Mouse (Mus musculus) liver, embryonic 11.5 days (tissue): ENCODE measurements at regions not wholly inside any gene's neighbourhood (a gene's known extent, or its start where the extent isn't known, plus 50 kb on each side); places are given as distances from the start of the nearest gene placed in this dataset.

Source experiments
- ATAC-seq: fragments of 200-750 bp; cut with Nextera tagmentation; replicated peaks from 2 replicates; pipeline ENCODE4 v1.8.0; 2017; ENCODE audit warnings: moderate number of reproducible peaks, mild to moderate bottlenecking, moderate TSS enrichment, moderate library complexity; ENCODE audit not compliant: low FRiP score
- DNase-seq: peaks from one replicate; pipeline ENCODE4 v3.0.0-alpha.2; 2017; ENCODE audit warnings: low spot score
- H3K27ac ChIP-seq: fragments of 300-500 bp; sonication (generic); 2 replicates; pipeline ENCODE4 v1.5.1; 2014; ENCODE audit warnings: mild to moderate bottlenecking, low read depth, low read length, control low read depth
- H3K27me3 ChIP-seq: fragments of 300-500 bp; sonication (generic); replicated peaks from 2 replicates; pipeline ENCODE4 v1.6.1; 2014; ENCODE audit warnings: low read length, mixed read lengths; ENCODE audit not compliant: control insufficient read depth, insufficient read depth
- H3K36me3 ChIP-seq: fragments of 300-500 bp; sonication (generic); 2 replicates; pipeline ENCODE4 v1.6.1; 2014; ENCODE audit warnings: mild to moderate bottlenecking, low read length, moderate library complexity, mixed read lengths; ENCODE audit not compliant: control insufficient read depth, insufficient read depth
- H3K4me1 ChIP-seq: fragments of 300-500 bp; sonication (generic); replicated peaks from 2 replicates; pipeline ENCODE4 v1.6.1; 2014; ENCODE audit warnings: low read length, mixed read lengths; ENCODE audit not compliant: control insufficient read depth, insufficient read depth
- H3K4me2 ChIP-seq: fragments of 300-500 bp; sonication (generic); 2 replicates; pipeline ENCODE4 v1.6.1; 2014; ENCODE audit warnings: mild to moderate bottlenecking, control low read depth, moderate library complexity
- H3K4me3 ChIP-seq: fragments of 300-500 bp; sonication (generic); 2 replicates; pipeline ENCODE4 v1.5.1; 2014; ENCODE audit warnings: low read depth, low read length, control low read depth
- H3K9ac ChIP-seq: fragments of 300-500 bp; sonication (generic); 2 replicates; pipeline ENCODE4 v1.6.1; 2014; ENCODE audit warnings: low read depth, low read length, control low read depth
- H3K9me3 ChIP-seq: fragments of 300-500 bp; sonication (generic); 2 replicates; pipeline ENCODE4 v1.6.1; 2016; ENCODE audit warnings: low read length, inconsistent platforms, mixed read lengths; ENCODE audit not compliant: control insufficient read depth
- WGBS: fragments of 180-500 bp; shearing (Covaris S2); extraction: QIAGEN DNeasy Blood & Tissue Kit; methylation state at CpG from one replicate; pipeline ENCODE4 v1.1.7; 2014; 5-methylcytosine and 5-hydroxymethylcytosine counted together

DNA sequence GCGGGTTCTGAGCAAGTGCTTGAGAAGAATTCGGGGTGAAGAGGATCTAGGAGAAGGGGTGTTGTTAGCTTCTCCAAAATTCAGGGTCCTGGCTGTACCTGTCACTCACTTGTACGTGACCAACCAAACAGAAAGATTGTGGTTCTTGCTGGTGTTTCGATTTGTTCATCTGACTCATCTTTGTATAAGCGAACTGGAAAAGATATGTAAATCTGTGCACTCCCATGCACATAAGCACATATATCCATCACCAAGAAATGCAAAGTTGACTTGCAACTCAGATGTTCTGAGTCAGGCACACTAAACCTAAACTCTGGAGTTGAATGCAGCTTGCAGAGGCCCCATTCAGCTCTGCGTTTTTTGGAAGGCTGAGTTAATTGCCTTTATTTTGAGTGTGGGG, 107.4 kb downstream of the Spata18 start:
- Histone ChIP-seq H3K36me3 (no peaks in the 10 kb centered on the region), H3K27me3 (no peaks in the 10 kb centered on the region), H3K4me1 (no peaks in the 10 kb centered on the region), H3K4me2 (no peak overlapping the region), H3K4me3 (no peak overlapping the region), H3K9me3 (no peaks in the 10 kb centered on the region), H3K27ac (no peak overlapping the region), H3K9ac (no peak overlapping the region)
- WGBS, result 73% methylated on average over 6 of the region's 6 CpGs
- ATAC-seq, result no peak
- DNase-seq, result no peak

- H3K4me1 ChIP-seq, result no peaks in the 10 kb centered on the region
- DNase-seq (no peak), ATAC-seq (no peak)
- 57% methylated on average over 1 of the region's 1 CpGs for WGBS
- H3K9ac ChIP-seq, result no peak overlapping the region
- H3K27ac ChIP-seq, result no peak overlapping the region
- H3K4me3 ChIP-seq, result no peak overlapping the region
- no peaks in the 10 kb centered on the region for H3K9me3 ChIP-seq
- no peak overlapping the region for H3K4me2 ChIP-seq
- H3K27me3 ChIP-seq, result no peaks in the 10 kb centered on the region
- no peaks in the 10 kb centered on the region for H3K36me3 ChIP-seq
Observed at GRCm38 (mm10) chr5:73761236-73761635, 110.1 kb downstream of the Spata18 start.

- Histone ChIP-seq H3K4me2 (no peak overlapping the region), H3K9ac (no peak overlapping the region), H3K4me1 (no peaks in the 10 kb centered on the region), H3K27ac (no peak overlapping the region), H3K36me3 (no peaks in the 10 kb centered on the region), H3K9me3 (no peaks in the 10 kb centered on the region), H3K4me3 (no peak overlapping the region), H3K27me3 (no peaks in the 10 kb centered on the region)
- DNase-seq (peak; percentile 33), ATAC-seq (no peak)
- 34% methylated on average over 8 of the region's 8 CpGs for WGBS
Observed at GRCm38 (mm10) chr5:73761709-73762108, 110.5 kb downstream of the Spata18 start.

- no peak for ATAC-seq
- no peak overlapping the region for H3K4me3 ChIP-seq
- DNase-seq, result no peak
Observed at GRCm38 (mm10) chr5:73764226-73764625, 113.0 kb downstream of the Spata18 start.

DNA sequence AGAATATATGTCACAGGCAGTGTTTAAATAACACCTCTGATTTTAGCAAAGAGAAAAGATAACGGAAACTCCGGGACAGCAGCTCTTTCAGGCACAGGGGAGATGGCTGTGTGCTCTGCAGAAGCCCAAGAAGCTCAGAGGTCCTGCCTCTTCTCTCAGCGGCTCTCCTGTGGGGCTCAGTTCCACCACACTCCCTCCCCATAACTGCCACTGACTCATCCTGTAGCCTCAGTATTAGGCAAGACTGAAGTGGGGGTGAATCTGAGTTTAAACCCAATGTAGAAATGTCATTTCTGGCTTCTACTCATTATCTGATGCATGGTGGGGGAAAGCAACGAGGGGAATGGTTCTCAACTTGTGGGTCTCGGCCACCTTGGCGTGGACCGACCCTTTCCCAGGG, 114.3 kb downstream of the Spata18 start:
- no peak for ATAC-seq

More at GRCm38 (mm10) chr5:73764226-73764625, 113.0 kb downstream of the Spata18 start:
- Histone ChIP-seq H3K36me3 (no peaks in the 10 kb centered on the region), H3K9me3 (no peaks in the 10 kb centered on the region), H3K27ac (no peak overlapping the region), H3K4me1 (no peaks in the 10 kb centered on the region), H3K27me3 (no peaks in the 10 kb centered on the region), H3K4me2 (no peak overlapping the region), H3K9ac (no peak overlapping the region)
- WGBS, result 76% methylated on average over 1 of the region's 1 CpGs

GRCm38 (mm10) chr5:73768253-73768652, 117.1 kb downstream of the Spata18 start:
- Histone ChIP-seq H3K9ac (no peak overlapping the region), H3K4me1 (no peaks in the 10 kb centered on the region), H3K27me3 (no peaks in the 10 kb centered on the region), H3K4me3 (no peak overlapping the region), H3K36me3 (no peaks in the 10 kb centered on the region), H3K27ac (no peak overlapping the region), H3K9me3 (no peaks in the 10 kb centered on the region), H3K4me2 (no peak overlapping the region)
- no peak for DNase-seq
- WGBS, result 51% methylated on average over 3 of the region's 3 CpGs
- ATAC-seq, result no peak

More for the DNA sequence above, 114.3 kb downstream of the Spata18 start:
- Histone ChIP-seq H3K27me3 (no peaks in the 10 kb centered on the region), H3K4me1 (no peaks in the 10 kb centered on the region), H3K4me3 (no peak overlapping the region), H3K36me3 (no peaks in the 10 kb centered on the region), H3K4me2 (no peak overlapping the region), H3K9ac (no peak overlapping the region), H3K27ac (no peak overlapping the region), H3K9me3 (no peaks in the 10 kb centered on the region)
- no peak for DNase-seq
- 75% methylated on average over 7 of the region's 7 CpGs for WGBS

DNA sequence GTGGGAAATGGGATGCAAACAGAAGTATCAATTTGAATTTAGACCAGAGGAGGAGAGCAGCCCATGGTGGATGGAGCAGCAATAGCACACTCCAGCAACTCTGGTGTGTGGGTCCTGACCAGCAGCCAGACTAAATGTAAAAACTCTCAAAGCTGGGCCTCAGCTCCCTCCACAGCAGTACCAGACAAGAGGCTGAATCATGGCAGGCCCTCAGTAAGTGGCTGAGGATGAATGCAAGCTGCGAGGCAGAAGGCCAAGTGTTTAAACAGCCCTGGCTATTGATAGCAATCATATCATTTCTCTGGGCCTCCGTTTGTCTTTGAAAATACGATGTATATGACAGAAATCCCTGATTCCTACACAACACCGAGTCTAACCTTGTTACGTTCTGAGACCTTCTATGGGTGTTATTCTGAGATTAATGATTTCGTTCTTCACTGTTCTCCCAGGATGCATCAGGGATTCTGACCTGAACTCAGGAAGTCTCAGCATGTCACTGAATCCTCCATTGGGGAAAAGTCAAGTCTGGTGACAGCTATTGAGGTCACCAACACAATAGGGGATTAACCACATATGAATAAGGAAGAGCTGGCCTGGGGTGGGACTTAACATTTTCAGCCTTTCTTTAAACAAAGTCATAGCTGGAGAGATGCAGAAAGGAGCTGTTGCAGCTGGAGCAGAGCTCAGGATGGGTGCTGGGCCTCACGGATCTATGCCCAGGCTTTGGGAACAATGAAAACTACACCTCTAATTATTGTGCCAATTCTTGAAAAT, 124.8 kb downstream of the Spata18 start:
- Histone ChIP-seq H3K9ac (no peak overlapping the region), H3K36me3 (no peaks in the 10 kb centered on the region), H3K9me3 (no peaks in the 10 kb centered on the region), H3K27me3 (no peaks in the 10 kb centered on the region), H3K4me2 (no peak overlapping the region), H3K4me1 (no peaks in the 10 kb centered on the region), H3K4me3 (no peak overlapping the region), H3K27ac (no peak overlapping the region)
- ATAC-seq (no peak), DNase-seq (no peak)
- 79% methylated on average over 7 of the region's 7 CpGs for WGBS

GRCm38 (mm10) chr5:73777282-73777921, 126.2 kb downstream of the Spata18 start:
- H3K4me1 ChIP-seq, result no peaks in the 10 kb centered on the region
- H3K27me3 ChIP-seq, result no peaks in the 10 kb centered on the region
- 79% methylated on average over 9 of the region's 9 CpGs for WGBS
- no peaks in the 10 kb centered on the region for H3K36me3 ChIP-seq
- no peaks in the 10 kb centered on the region for H3K9me3 ChIP-seq
- no peak overlapping the region for H3K9ac ChIP-seq
- DNase-seq (no peak), ATAC-seq (no peak)
- H3K4me3 ChIP-seq, result no peak overlapping the region
- no peak overlapping the region for H3K4me2 ChIP-seq
- H3K27ac ChIP-seq, result no peak overlapping the region
